Mouse (Mus musculus): ENCODE measurements around the gene Ubald1. TPM values are rescaled to one million over a fixed set of nuclear protein-coding genes. Genes with fewer than 3 reads are reported as not detected.

The Ubald1 gene
- total RNA-seq, 2 experiments from 2014 or later: 18.3 to 39.6 TPM

GRCm38 (mm10) chr16:4902390-4902789 is 22.3 kb upstream of the Ubald1 start:
- no peak for ATAC-seq (replicated peaks; ENCODE audit: low FRiP score, poor library complexity, severe bottlenecking)

GRCm38 (mm10) chr16:4901167-4901566 is 21.1 kb upstream of the Ubald1 start:
- ATAC-seq (replicated peaks; ENCODE audit: low FRiP score, poor library complexity, severe bottlenecking): no peak

GRCm38 (mm10) chr16:4899711-4900110 is 19.6 kb upstream of the Ubald1 start:
- no peak for ATAC-seq (replicated peaks; ENCODE audit: low FRiP score, poor library complexity, severe bottlenecking)

GRCm38 (mm10) chr16:4898881-4899280 is 18.8 kb upstream of the Ubald1 start:
- ATAC-seq (replicated peaks; ENCODE audit: low FRiP score, poor library complexity, severe bottlenecking): no peak

- no peak for ATAC-seq (replicated peaks; ENCODE audit: low FRiP score, poor library complexity, severe bottlenecking)
Observed at GRCm38 (mm10) chr16:4897146-4897730, 17.1 kb upstream of the Ubald1 start.

GRCm38 (mm10) chr16:4896249-4897027 is 16.3 kb upstream of the Ubald1 start:
- ATAC-seq (replicated peaks; ENCODE audit: low FRiP score, poor library complexity, severe bottlenecking): no peak

GRCm38 (mm10) chr16:4894201-4894908 is 14.2 kb upstream of the Ubald1 start:
- ATAC-seq (replicated peaks; ENCODE audit: low FRiP score, poor library complexity, severe bottlenecking): no peak

GRCm38 (mm10) chr16:4892171-4892570 is 12.1 kb upstream of the Ubald1 start:
- no peak for ATAC-seq (replicated peaks; ENCODE audit: low FRiP score, poor library complexity, severe bottlenecking)

GRCm38 (mm10) chr16:4890201-4890709 is 10.1 kb upstream of the Ubald1 start:
- no peak for ATAC-seq (replicated peaks; ENCODE audit: low FRiP score, poor library complexity, severe bottlenecking)

GRCm38 (mm10) chr16:4886690-4887020 is 6.5 kb upstream of the Ubald1 start:
- no peak for ATAC-seq (replicated peaks; ENCODE audit: low FRiP score, poor library complexity, severe bottlenecking)

- peak; percentile 83 for ATAC-seq (replicated peaks; ENCODE audit: low FRiP score, poor library complexity, severe bottlenecking)
Observed at GRCm38 (mm10) chr16:4885760-4886689, 5.9 kb upstream of the Ubald1 start, which contains the start of gene Mgrn1. TSS of gene Mgrn1 (plus strand) at chr16:4886249.

- ATAC-seq (replicated peaks; ENCODE audit: low FRiP score, poor library complexity, severe bottlenecking): no peak
Observed at GRCm38 (mm10) chr16:4884930-4885329, 4.8 kb upstream of the Ubald1 start.

- no peak for ATAC-seq (replicated peaks; ENCODE audit: low FRiP score, poor library complexity, severe bottlenecking)
Observed at GRCm38 (mm10) chr16:4881400-4882351, 1.6 kb upstream of the Ubald1 start.

GRCm38 (mm10) chr16:4879708-4880124 is 399 bp downstream of the Ubald1 start:
- peak; percentile 77 for ATAC-seq (replicated peaks; ENCODE audit: low FRiP score, poor library complexity, severe bottlenecking)

- peak; percentile 18 for ATAC-seq (replicated peaks; ENCODE audit: low FRiP score, poor library complexity, severe bottlenecking)
Observed at GRCm38 (mm10) chr16:4879101-4879707, 911 bp downstream of the Ubald1 start.

- ATAC-seq (replicated peaks; ENCODE audit: low FRiP score, poor library complexity, severe bottlenecking): no peak
Observed at GRCm38 (mm10) chr16:4878192-4878885, 1.8 kb downstream of the Ubald1 start.

- ATAC-seq (replicated peaks; ENCODE audit: low FRiP score, poor library complexity, severe bottlenecking): no peak
Observed at GRCm38 (mm10) chr16:4877701-4878100, 2.4 kb downstream of the Ubald1 start.

GRCm38 (mm10) chr16:4877195-4877594 is 2.9 kb downstream of the Ubald1 start:
- no peak for ATAC-seq (replicated peaks; ENCODE audit: low FRiP score, poor library complexity, severe bottlenecking)

Measured in erythroblast, adult 5-6 weeks (primary cell).